Mouse (Mus musculus) liver, embryonic 16.5 days (tissue): ENCODE measurements around the gene Cep41. TPM values are rescaled to one million over a fixed set of nuclear protein-coding genes. Genes with fewer than 3 reads are reported as not detected.

Experiments used
- ATAC-seq: fragments of 200-750 bp; cut with Nextera tagmentation; 2 replicates; pipeline ENCODE4 v1.8.0; 2017; ENCODE audit warnings: low read depth, mild to moderate bottlenecking, moderate number of reproducible peaks, moderate library complexity
- H3K27ac ChIP-seq: fragments of 300-500 bp; sonication (generic); 2 replicates; pipeline ENCODE4 v1.5.1; 2014; ENCODE audit warnings: mild to moderate bottlenecking, low read length
- H3K27me3 ChIP-seq: fragments of 300-500 bp; sonication (generic); 2 replicates; pipeline ENCODE4 v1.6.1; 2014; ENCODE audit warnings: low read depth, low read length, mixed read lengths; ENCODE audit not compliant: control insufficient read depth, insufficient read depth
- H3K36me3 ChIP-seq: fragments of 300-500 bp; sonication (generic); 2 replicates; pipeline ENCODE4 v1.6.1; 2014; ENCODE audit warnings: mild to moderate bottlenecking; ENCODE audit not compliant: control insufficient read depth, insufficient read depth
- H3K4me1 ChIP-seq: fragments of 300-500 bp; sonication (generic); 2 replicates; pipeline ENCODE4 v1.6.1; 2014; ENCODE audit warnings: low read depth, low read length, mixed read lengths; ENCODE audit not compliant: control insufficient read depth
- H3K4me2 ChIP-seq: fragments of 300-500 bp; sonication (generic); 2 replicates; pipeline ENCODE4 v1.6.1; 2014; ENCODE audit warnings: low read depth, low read length, mixed read lengths
- H3K4me3 ChIP-seq: fragments of 300-500 bp; sonication (generic); 2 replicates; pipeline ENCODE4 v1.5.1; 2014; ENCODE audit warnings: low read depth, mild to moderate bottlenecking, low read length
- H3K9ac ChIP-seq: fragments of 300-500 bp; sonication (generic); 2 replicates; pipeline ENCODE4 v1.6.1; 2014; ENCODE audit warnings: low read depth, low read length
- H3K9me3 ChIP-seq: fragments of 300-500 bp; sonication (generic); replicated peaks from 2 replicates; pipeline ENCODE4 v1.6.1; 2016; ENCODE audit warnings: low read length; ENCODE audit not compliant: control insufficient read depth
- WGBS: fragments of 180-500 bp; shearing (Covaris S2); extraction: QIAGEN DNeasy Blood & Tissue Kit; methylation state at CpG from one replicate; pipeline ENCODE4 v1.1.7; 2014; ENCODE audit not compliant: insufficient replicate concordance; 5-methylcytosine and 5-hydroxymethylcytosine counted together
- polyA plus RNA-seq: library from polyadenylated mRNA; unstranded; fragments of >200 nt; fragmentation: Nextera tagmentation; extraction: Ambion mirVana; gene quantifications from 2 replicates; pipeline ENCODE4 v1.2.1, GENCODE M21; 2015

The Cep41 gene
- polyA plus RNA-seq, 1 experiment from 2014 or later, result 3.9 TPM

- H3K9me3 ChIP-seq, result no peaks in the 10 kb centered on the region
- H3K27me3 ChIP-seq, result no peaks in the 10 kb centered on the region
- no peaks in the 10 kb centered on the region for H3K36me3 ChIP-seq
- WGBS, result 79% methylated on average over 5 of the region's 5 CpGs
- no peak overlapping the region for H3K4me2 ChIP-seq
- no peak overlapping the region for H3K27ac ChIP-seq
- H3K9ac ChIP-seq, result no peak overlapping the region
- no peak for ATAC-seq
- no peaks in the 10 kb centered on the region for H3K4me1 ChIP-seq
- no peak overlapping the region for H3K4me3 ChIP-seq
Observed at GRCm38 (mm10) chr6:30667585-30667984, 26.0 kb downstream of the Cep41 start.

- Histone ChIP-seq H3K9me3 (no peaks in the 10 kb centered on the region), H3K4me1 (no peaks in the 10 kb centered on the region), H3K9ac (no peak overlapping the region), H3K4me3 (no peak overlapping the region), H3K27me3 (no peaks in the 10 kb centered on the region), H3K27ac (no peak overlapping the region), H3K4me2 (no peak overlapping the region), H3K36me3 (no peaks in the 10 kb centered on the region)
- 67% methylated on average over 6 of the region's 6 CpGs for WGBS
- no peak for ATAC-seq
Observed at GRCm38 (mm10) chr6:30666043-30666442, 27.5 kb downstream of the Cep41 start.

- Histone ChIP-seq H3K4me2 (no peak overlapping the region), H3K36me3 (no peaks in the 10 kb centered on the region), H3K27me3 (no peaks in the 10 kb centered on the region), H3K9me3 (no peaks in the 10 kb centered on the region), H3K4me3 (no peak overlapping the region), H3K4me1 (no peaks in the 10 kb centered on the region), H3K9ac (no peak overlapping the region), H3K27ac (no peak overlapping the region)
- WGBS, result 41% methylated on average over 4 of the region's 4 CpGs
- no peak for ATAC-seq
Observed at GRCm38 (mm10) chr6:30665296-30665695, 28.3 kb downstream of the Cep41 start.

- no peak overlapping the region for H3K9ac ChIP-seq
- WGBS, result 59% methylated on average over 6 of the region's 6 CpGs
- ATAC-seq, result no peak
- no peaks in the 10 kb centered on the region for H3K27me3 ChIP-seq
- no peaks in the 10 kb centered on the region for H3K9me3 ChIP-seq
- no peaks in the 10 kb centered on the region for H3K36me3 ChIP-seq
- no peak overlapping the region for H3K27ac ChIP-seq
- no peak overlapping the region for H3K4me3 ChIP-seq
- H3K4me1 ChIP-seq, result no peaks in the 10 kb centered on the region
- no peak overlapping the region for H3K4me2 ChIP-seq
Observed at GRCm38 (mm10) chr6:30664776-30665175, 28.8 kb downstream of the Cep41 start.

- WGBS, result 30% methylated on average over 9 of the region's 9 CpGs
- no peak overlapping the region for H3K27ac ChIP-seq
Observed at GRCm38 (mm10) chr6:30658619-30659018, 34.9 kb downstream of the Cep41 start.

GRCm38 (mm10) chr6:30657279-30657678, 36.3 kb downstream of the Cep41 start:
- H3K4me1 ChIP-seq, result no peaks in the 10 kb centered on the region
- no peak overlapping the region for H3K4me2 ChIP-seq
- no peak overlapping the region for H3K9ac ChIP-seq
- H3K9me3 ChIP-seq, result no peaks in the 10 kb centered on the region
- no peak for ATAC-seq
- H3K4me3 ChIP-seq, result no peak overlapping the region
- no peak overlapping the region for H3K27ac ChIP-seq
- no peaks in the 10 kb centered on the region for H3K27me3 ChIP-seq
- 72% methylated on average over 12 of the region's 12 CpGs for WGBS
- no peaks in the 10 kb centered on the region for H3K36me3 ChIP-seq

More at GRCm38 (mm10) chr6:30658619-30659018, 34.9 kb downstream of the Cep41 start:
- Histone ChIP-seq H3K9ac (no peak overlapping the region), H3K4me1 (no peaks in the 10 kb centered on the region), H3K27me3 (no peaks in the 10 kb centered on the region), H3K36me3 (no peaks in the 10 kb centered on the region), H3K4me2 (no peak overlapping the region), H3K9me3 (no peaks in the 10 kb centered on the region), H3K4me3 (no peak overlapping the region)
- no peak for ATAC-seq

GRCm38 (mm10) chr6:30654932-30655331, 38.6 kb downstream of the Cep41 start:
- H3K9ac ChIP-seq, result no peak overlapping the region
- 71% methylated on average over 3 of the region's 3 CpGs for WGBS
- H3K4me1 ChIP-seq, result no peaks in the 10 kb centered on the region
- no peaks in the 10 kb centered on the region for H3K9me3 ChIP-seq
- no peak overlapping the region for H3K27ac ChIP-seq
- H3K36me3 ChIP-seq, result no peaks in the 10 kb centered on the region
- H3K4me2 ChIP-seq, result no peak overlapping the region
- H3K4me3 ChIP-seq, result no peak overlapping the region
- ATAC-seq, result no peak
- no peaks in the 10 kb centered on the region for H3K27me3 ChIP-seq

GRCm38 (mm10) chr6:30654402-30654859, 39.1 kb downstream of the Cep41 start:
- H3K9ac ChIP-seq, result no peak overlapping the region
- WGBS, result 68% methylated on average over 6 of the region's 6 CpGs
- no peaks in the 10 kb centered on the region for H3K9me3 ChIP-seq
- no peaks in the 10 kb centered on the region for H3K27me3 ChIP-seq
- no peaks in the 10 kb centered on the region for H3K4me1 ChIP-seq
- no peak for ATAC-seq
- H3K4me2 ChIP-seq, result no peak overlapping the region
- no peak overlapping the region for H3K4me3 ChIP-seq
- no peak overlapping the region for H3K27ac ChIP-seq
- H3K36me3 ChIP-seq, result no peaks in the 10 kb centered on the region

GRCm38 (mm10) chr6:30653518-30653917, 40.0 kb downstream of the Cep41 start:
- 71% methylated on average over 6 of the region's 6 CpGs for WGBS
- no peak overlapping the region for H3K4me2 ChIP-seq
- no peaks in the 10 kb centered on the region for H3K4me1 ChIP-seq
- H3K27ac ChIP-seq, result no peak overlapping the region
- no peak overlapping the region for H3K9ac ChIP-seq
- H3K36me3 ChIP-seq, result no peaks in the 10 kb centered on the region
- no peaks in the 10 kb centered on the region for H3K27me3 ChIP-seq
- no peaks in the 10 kb centered on the region for H3K9me3 ChIP-seq
- no peak overlapping the region for H3K4me3 ChIP-seq
- no peak for ATAC-seq
